19 mouse cellular contexts compared by ENCODE assay signal in the genomic region with DNA sequence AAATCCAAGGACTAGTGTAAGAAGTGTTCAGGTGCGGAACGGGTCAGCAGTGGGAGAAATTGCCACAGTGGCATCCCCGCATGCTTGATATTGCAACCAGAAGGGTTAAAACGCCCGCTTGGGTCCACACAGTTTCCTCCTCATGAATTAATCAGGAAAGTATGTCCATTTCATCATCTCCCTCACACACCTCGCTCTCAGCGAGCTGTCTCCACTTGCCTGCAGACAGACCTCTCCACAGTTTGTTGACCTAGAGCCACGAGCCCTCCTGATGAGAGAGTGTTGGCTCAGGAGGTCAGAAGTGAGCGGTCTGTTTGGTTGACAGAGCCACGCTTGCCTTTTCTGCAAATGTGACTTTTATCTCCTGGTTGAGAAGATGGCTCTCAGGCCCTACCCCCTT.
DNase-seq lines count a peak whose midpoint lies in the region; ATAC-seq lines count a peak whose summit lies in the region.
"Had no signal": no experiment of that assay in that cellular context is flagged by ENCODE, and none has a peak within 500 bp of the region (broad histone marks: within the 10 kb centered on the region; RNA-seq: fewer than 3 reads in every experiment).

No protein-coding gene starts in this region.

- H3K36me3 ChIP-seq in liver, embryonic 11.5 days (ENCODE audit: control insufficient read depth, insufficient read depth, low read length) = no peaks in the 10 kb centered on the region
- H3K36me3 ChIP-seq in liver, embryonic 15.5 days (replicated peaks) = no peaks in the 10 kb centered on the region
- no peaks in the 10 kb centered on the region for H3K36me3 ChIP-seq in hindbrain, embryonic 14.5 days (replicated peaks; ENCODE audit: control insufficient read depth, insufficient read depth)
- H3K36me3 ChIP-seq: embryonic facial prominence, embryonic 13.5 days; forebrain, embryonic 12.5 days; G1E; heart, embryonic 13.5 days had no signal

- peak; percentile 58 for DNase-seq in urinary bladder, postnatal 14 days (ENCODE audit: low spot score)
- no peak for DNase-seq in urinary bladder, postnatal 4 days (ENCODE audit: low spot score in 2 of 2)
- no peak for DNase-seq in liver, embryonic 11.5 days (ENCODE audit: low spot score)
- DNase-seq in yolk sac, embryonic 10.5 days (ENCODE audit: low spot score) = peak; percentile 31
- no peak for DNase-seq in hindbrain, embryonic 14.5 days (ENCODE audit: low spot score)
- no peak for DNase-seq in kidney, adult 18-20 months
- DNase-seq: adrenal gland, postnatal 10 days; cerebellum, adult 11-12 months; cerebellum, adult 9-10 months; cerebellum, postnatal 36 days; gastrocnemius, postnatal 14 days; heart, postnatal 36 days had no signal

- WGBS in liver, embryonic 11.5 days = 80% methylated on average over 10 of the region's 10 CpGs
- 62% methylated on average over 10 of the region's 10 CpGs for WGBS in liver, embryonic 15.5 days (ENCODE audit: insufficient replicate concordance)
- WGBS in hindbrain, embryonic 14.5 days = 82% methylated on average over 10 of the region's 10 CpGs

- H3K9me3 ChIP-seq in liver, embryonic 11.5 days (ENCODE audit: control insufficient read depth, low read length) = no peaks in the 10 kb centered on the region
- H3K9me3 ChIP-seq in liver, embryonic 15.5 days (replicated peaks) = no peaks in the 10 kb centered on the region
- no peaks in the 10 kb centered on the region for H3K9me3 ChIP-seq in hindbrain, embryonic 14.5 days (ENCODE audit: control insufficient read depth, low read length)
- H3K9me3 ChIP-seq: embryonic facial prominence, embryonic 13.5 days; forebrain, embryonic 12.5 days; heart, embryonic 13.5 days had no signal

- no peak overlapping the region for H3K27ac ChIP-seq in liver, embryonic 11.5 days (ENCODE audit: low read depth, low read length)
- no peak overlapping the region for H3K27ac ChIP-seq in liver, embryonic 15.5 days (replicated peaks)
- H3K27ac ChIP-seq in hindbrain, embryonic 14.5 days = no peak overlapping the region
- H3K27ac ChIP-seq: embryonic facial prominence, embryonic 13.5 days; forebrain, embryonic 12.5 days; heart, embryonic 13.5 days had no signal

- no peak; the same call in 1 of the 2 replicates for ATAC-seq in liver, embryonic 11.5 days (replicated peaks; ENCODE audit: low FRiP score)
- ATAC-seq in liver, embryonic 15.5 days (ENCODE audit: insufficient read depth) = peak; percentile 54
- no peak for ATAC-seq in activated CD4-positive, CD25-positive, alpha-beta regulatory T cell, adult 4 months
- no peak for ATAC-seq in hindbrain, embryonic 14.5 days (ENCODE audit: low FRiP score)
- ATAC-seq: forebrain, embryonic 16.5 days had no signal

- H3K4me2 ChIP-seq in liver, embryonic 11.5 days = peak overlapping the region; percentile 10; the same call in 1 of the 2 replicates
- peak overlapping the region; percentile 18; the same call in 1 of the 2 replicates for H3K4me2 ChIP-seq in liver, embryonic 15.5 days
- H3K4me2 ChIP-seq in hindbrain, embryonic 14.5 days (replicated peaks) = no peak overlapping the region
- H3K4me2 ChIP-seq: embryonic facial prominence, embryonic 13.5 days; forebrain, embryonic 12.5 days; heart, embryonic 13.5 days had no signal

- no peak overlapping the region for H3K4me3 ChIP-seq in liver, embryonic 11.5 days (ENCODE audit: low read depth, low read length)
- no peak overlapping the region for H3K4me3 ChIP-seq in liver, embryonic 15.5 days (replicated peaks)
- no peak overlapping the region for H3K4me3 ChIP-seq in hindbrain, embryonic 14.5 days (replicated peaks; ENCODE audit: low read length)
- H3K4me3 ChIP-seq: embryonic facial prominence, embryonic 13.5 days; forebrain, embryonic 12.5 days; heart, embryonic 13.5 days had no signal

- no peaks in the 10 kb centered on the region for H3K27me3 ChIP-seq in liver, embryonic 11.5 days (replicated peaks; ENCODE audit: control insufficient read depth, insufficient read depth, low read length)
- no peaks in the 10 kb centered on the region for H3K27me3 ChIP-seq in liver, embryonic 15.5 days
- no peaks in the 10 kb centered on the region for H3K27me3 ChIP-seq in hindbrain, embryonic 14.5 days (ENCODE audit: control insufficient read depth, insufficient read depth, low read length)
- H3K27me3 ChIP-seq: embryonic facial prominence, embryonic 13.5 days; forebrain, embryonic 12.5 days; heart, embryonic 13.5 days had no signal

- H3K4me1 ChIP-seq in liver, embryonic 11.5 days (replicated peaks; ENCODE audit: control insufficient read depth, insufficient read depth, low read length) = 0 out of 2 replicates have a peak, but pooled peaks cover 2% of the 10 kb centered on the region
- H3K4me1 ChIP-seq in liver, embryonic 15.5 days (replicated peaks) = no peaks in the 10 kb centered on the region
- H3K4me1 ChIP-seq in hindbrain, embryonic 14.5 days (replicated peaks; ENCODE audit: control insufficient read depth, insufficient read depth, low read length) = no peaks in the 10 kb centered on the region
- H3K4me1 ChIP-seq: forebrain, embryonic 12.5 days had no signal

- no peak overlapping the region for H3K9ac ChIP-seq in liver, embryonic 11.5 days (ENCODE audit: low read depth, low read length)
- no peak overlapping the region for H3K9ac ChIP-seq in liver, embryonic 15.5 days
- no peak overlapping the region for H3K9ac ChIP-seq in hindbrain, embryonic 14.5 days
- H3K9ac ChIP-seq: embryonic facial prominence, embryonic 13.5 days; forebrain, embryonic 12.5 days; heart, embryonic 13.5 days had no signal

Comparison
In these comparisons a context has a peak if more than half of its experiments do, and no peak if none do; other contexts are left out.
1. DNase-seq: peak in urinary bladder, postnatal 14 days (single experiment) and yolk sac, embryonic 10.5 days (single experiment); none in urinary bladder, postnatal 4 days (0 of 2), liver, embryonic 11.5 days (single experiment), hindbrain, embryonic 14.5 days (single experiment) and kidney, adult 18-20 months (single experiment).